Mouse (Mus musculus): ENCODE measurements around the gene Ogdh. TPM values are rescaled to one million over a fixed set of nuclear protein-coding genes. Genes with fewer than 3 reads are reported as not detected.
A peak's percentile ranks its signal among the peaks of the same experiment; 100 is the strongest.

Ogdh gene
- polyA plus RNA-seq, 1 experiment from 2014 or later = 89.2 TPM

GRCm38 (mm10) chr11:6274387-6275093, 16.9 kb upstream of the Ogdh start, which contains the start of gene Tmed4:
Gene Tmed4, minus strand, starts transcription at chr11:6274870.
- Histone ChIP-seq H3K4me1 (peaks cover 13% of the 10 kb centered on the region), H3K27me3 (no peaks in the 10 kb centered on the region), H3K9me3 (no peaks in the 10 kb centered on the region), H3K9ac (peak within 1 kb of the TSS; percentile 95), H3K36me3 (peaks cover 28% of the 10 kb centered on the region), H3K4me3 (peak within 1 kb of the TSS; percentile 95), H3K4me2 (peak within 1 kb of the TSS; percentile 88), H3K27ac (peak within 1 kb of the TSS; percentile 55; the same call in 1 of the 2 replicates)
- under 1% methylated on average over 39 of the region's 39 CpGs for WGBS
- peak; percentile 91 for ATAC-seq (ENCODE audit: insufficient number of reproducible peaks, insufficient read depth, low FRiP score, low TSS enrichment, low read depth)

- Histone ChIP-seq H3K4me2 (peak overlapping the region; percentile 88), H3K27me3 (no peaks in the 10 kb centered on the region), H3K36me3 (peaks cover 28% of the 10 kb centered on the region), H3K4me3 (peak overlapping the region; percentile 95), H3K4me1 (peaks cover 13% of the 10 kb centered on the region), H3K27ac (0 out of 2 replicates have a peak overlapping the region, but pooled peaks have one; percentile 55), H3K9me3 (no peaks in the 10 kb centered on the region), H3K9ac (peak overlapping the region; percentile 95)
- WGBS = 30% methylated on average over 7 of the region's 7 CpGs
- no peak for ATAC-seq (ENCODE audit: insufficient number of reproducible peaks, insufficient read depth, low FRiP score, low TSS enrichment, low read depth)
Observed at GRCm38 (mm10) chr11:6275094-6275484, 16.3 kb upstream of the Ogdh start.

- Histone ChIP-seq H3K27ac (no peak overlapping the region), H3K4me3 (no peak overlapping the region), H3K4me2 (no peak overlapping the region), H3K4me1 (peaks cover 13% of the 10 kb centered on the region), H3K9me3 (peaks cover 2% of the 10 kb centered on the region; the same call in 1 of the 2 replicates), H3K36me3 (peaks cover 16% of the 10 kb centered on the region), H3K9ac (no peak overlapping the region), H3K27me3 (no peaks in the 10 kb centered on the region)
- 86% methylated on average over 3 of the region's 3 CpGs for WGBS
- ATAC-seq (ENCODE audit: insufficient number of reproducible peaks, insufficient read depth, low FRiP score, low TSS enrichment, low read depth) = no peak
Observed at GRCm38 (mm10) chr11:6276466-6276865, 15.0 kb upstream of the Ogdh start.

- no peak overlapping the region for H3K4me3 ChIP-seq
- 74% methylated on average over 3 of the region's 3 CpGs for WGBS
Observed at GRCm38 (mm10) chr11:6282940-6283339, 8.5 kb upstream of the Ogdh start.

GRCm38 (mm10) chr11:6290138-6290537, 1.3 kb upstream of the Ogdh start:
- peaks cover 9% of the 10 kb centered on the region; the same call in 1 of the 2 replicates for H3K4me1 ChIP-seq
- H3K4me2 ChIP-seq = no peak overlapping the region
- no peaks in the 10 kb centered on the region for H3K27me3 ChIP-seq
- H3K4me3 ChIP-seq = no peak overlapping the region
- H3K9me3 ChIP-seq = no peaks in the 10 kb centered on the region
- 91% methylated on average over 3 of the region's 3 CpGs for WGBS
- ATAC-seq (ENCODE audit: insufficient number of reproducible peaks, insufficient read depth, low FRiP score, low TSS enrichment, low read depth) = no peak
- no peak overlapping the region for H3K27ac ChIP-seq
- H3K9ac ChIP-seq = no peak overlapping the region
- H3K36me3 ChIP-seq = no peaks in the 10 kb centered on the region

More at GRCm38 (mm10) chr11:6282940-6283339, 8.5 kb upstream of the Ogdh start:
- H3K9ac ChIP-seq = no peak overlapping the region
- no peaks in the 10 kb centered on the region for H3K27me3 ChIP-seq
- H3K9me3 ChIP-seq = peaks cover 2% of the 10 kb centered on the region; the same call in 1 of the 2 replicates
- no peaks in the 10 kb centered on the region for H3K4me1 ChIP-seq
- no peaks in the 10 kb centered on the region for H3K36me3 ChIP-seq
- ATAC-seq (ENCODE audit: insufficient number of reproducible peaks, insufficient read depth, low FRiP score, low TSS enrichment, low read depth) = no peak
- H3K4me2 ChIP-seq = no peak overlapping the region
- no peak overlapping the region for H3K27ac ChIP-seq

GRCm38 (mm10) chr11:6290883-6291282, 550 bp upstream of the Ogdh start:
- ATAC-seq (ENCODE audit: insufficient number of reproducible peaks, insufficient read depth, low FRiP score, low TSS enrichment, low read depth) = no peak
- Histone ChIP-seq H3K9ac (peak overlapping the region; percentile 73), H3K4me2 (peak overlapping the region; percentile 76), H3K27ac (peak overlapping the region; percentile 87), H3K9me3 (no peaks in the 10 kb centered on the region), H3K4me3 (peak overlapping the region; percentile 70), H3K27me3 (no peaks in the 10 kb centered on the region), H3K4me1 (peaks cover 9% of the 10 kb centered on the region; the same call in 1 of the 2 replicates), H3K36me3 (no peaks in the 10 kb centered on the region)
- 26% methylated on average over 3 of the region's 3 CpGs for WGBS

GRCm38 (mm10) chr11:6292116-6292987, 919 bp downstream of the Ogdh start:
- no peaks in the 10 kb centered on the region for H3K27me3 ChIP-seq
- H3K9me3 ChIP-seq = no peaks in the 10 kb centered on the region
- H3K36me3 ChIP-seq = peaks cover 6% of the 10 kb centered on the region
- H3K27ac ChIP-seq = peak overlapping the region; percentile 87
- peak overlapping the region; percentile 76 for H3K4me2 ChIP-seq
- ATAC-seq (ENCODE audit: insufficient number of reproducible peaks, insufficient read depth, low FRiP score, low TSS enrichment, low read depth) = peak; percentile 70
- H3K4me3 ChIP-seq = peak overlapping the region; percentile 70
- 16% methylated on average over 33 of the region's 33 CpGs for WGBS
- H3K4me1 ChIP-seq = peaks cover 9% of the 10 kb centered on the region; the same call in 1 of the 2 replicates
- H3K9ac ChIP-seq = peak overlapping the region; percentile 73

- ATAC-seq (ENCODE audit: insufficient number of reproducible peaks, insufficient read depth, low FRiP score, low TSS enrichment, low read depth) = no peak
- Histone ChIP-seq H3K9ac (no peak overlapping the region), H3K9me3 (no peaks in the 10 kb centered on the region), H3K4me1 (peaks cover 9% of the 10 kb centered on the region; the same call in 1 of the 2 replicates), H3K4me2 (peak overlapping the region; percentile 76), H3K27me3 (no peaks in the 10 kb centered on the region), H3K27ac (peak overlapping the region; percentile 87; the same call in 1 of the 2 replicates), H3K4me3 (peak overlapping the region; percentile 70), H3K36me3 (peaks cover 12% of the 10 kb centered on the region)
- 92% methylated on average over 4 of the region's 4 CpGs for WGBS
Observed at GRCm38 (mm10) chr11:6292988-6293349, 1.5 kb downstream of the Ogdh start.

GRCm38 (mm10) chr11:6293601-6294000, 2.2 kb downstream of the Ogdh start:
- Histone ChIP-seq H3K27ac (no peak overlapping the region), H3K4me3 (no peak overlapping the region), H3K4me2 (no peak overlapping the region), H3K36me3 (peaks cover 18% of the 10 kb centered on the region), H3K27me3 (no peaks in the 10 kb centered on the region), H3K4me1 (peaks cover 9% of the 10 kb centered on the region; the same call in 1 of the 2 replicates), H3K9me3 (no peaks in the 10 kb centered on the region), H3K9ac (no peak overlapping the region)
- no peak for ATAC-seq (ENCODE audit: insufficient number of reproducible peaks, insufficient read depth, low FRiP score, low TSS enrichment, low read depth)
- WGBS = 90% methylated on average over 2 of the region's 2 CpGs

- H3K27me3 ChIP-seq = no peaks in the 10 kb centered on the region
- no peak overlapping the region for H3K27ac ChIP-seq
- WGBS = 93% methylated on average over 4 of the region's 4 CpGs
- ATAC-seq (ENCODE audit: insufficient number of reproducible peaks, insufficient read depth, low FRiP score, low TSS enrichment, low read depth) = no peak
- H3K36me3 ChIP-seq = peaks cover 28% of the 10 kb centered on the region
- no peak overlapping the region for H3K4me2 ChIP-seq
- H3K4me1 ChIP-seq = peaks cover 9% of the 10 kb centered on the region; the same call in 1 of the 2 replicates
- H3K9ac ChIP-seq = no peak overlapping the region
- H3K9me3 ChIP-seq = no peaks in the 10 kb centered on the region
- H3K4me3 ChIP-seq = no peak overlapping the region
Observed at GRCm38 (mm10) chr11:6294632-6295031, 3.2 kb downstream of the Ogdh start.

- H3K4me1 ChIP-seq = peaks cover 5% of the 10 kb centered on the region; the same call in 1 of the 2 replicates
- H3K36me3 ChIP-seq = peaks cover 36% of the 10 kb centered on the region
- H3K4me2 ChIP-seq = no peak overlapping the region
- ATAC-seq (ENCODE audit: insufficient number of reproducible peaks, insufficient read depth, low FRiP score, low TSS enrichment, low read depth) = no peak
- H3K27me3 ChIP-seq = no peaks in the 10 kb centered on the region
- no peak overlapping the region for H3K4me3 ChIP-seq
- no peak overlapping the region for H3K27ac ChIP-seq
- H3K9me3 ChIP-seq = no peaks in the 10 kb centered on the region
- no peak overlapping the region for H3K9ac ChIP-seq
Observed at GRCm38 (mm10) chr11:6296077-6296476, 4.6 kb downstream of the Ogdh start.

Data from embryonic facial prominence, embryonic 13.5 days (tissue).